Mouse (Mus musculus) thymus, adult 2 months (tissue): ENCODE results near the gene Abhd17c.

Experiments
- CTCF ChIP-seq: fragments of 200-500 bp; IDR thresholded peaks from 2 replicates; pipeline ENCODE4 v1.5.1; 2012; ENCODE audit warnings: mild to moderate bottlenecking, control low read depth, low read length, moderate library complexity, borderline replicate concordance; ENCODE audit not compliant: control insufficient read depth, poor library complexity, insufficient read depth; ENCODE audit errors: extremely low read depth
- POLR2A ChIP-seq: fragments of 200-500 bp; IDR thresholded peaks from 2 replicates; pipeline ENCODE4 v1.6.1; 2012; ENCODE audit warnings: mild to moderate bottlenecking, low read length, control low read depth, moderate library complexity; ENCODE audit not compliant: control insufficient read depth, poor library complexity, insufficient read depth; ENCODE audit errors: extremely low read depth

DNA sequence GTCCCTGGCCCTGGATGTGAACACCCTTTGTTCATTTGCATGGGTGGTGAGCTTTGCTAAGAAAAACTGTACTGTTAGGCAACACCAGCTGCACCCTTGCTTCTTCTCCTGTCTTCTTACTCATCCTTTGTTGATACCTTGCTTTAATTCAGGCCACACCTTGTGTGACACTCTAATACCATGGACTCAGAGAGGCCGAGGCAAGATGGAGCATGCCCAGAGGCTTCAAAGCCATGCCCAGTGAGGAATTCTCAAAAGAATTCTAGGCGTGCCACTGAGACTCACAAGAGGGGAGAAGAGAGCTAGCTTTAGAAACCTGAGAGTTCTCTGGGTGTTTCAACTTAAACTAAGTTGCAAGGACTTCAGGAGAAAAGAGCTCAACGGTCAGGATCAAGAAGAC, 33.0 kb upstream of the Abhd17c start:
- TF ChIP-seq CTCF = no peak
- no peak for TF ChIP-seq POLR2A
